Mouse (Mus musculus) forebrain, postnatal 0 days (tissue): ENCODE measurements around the gene Cyb5b. TPM values are rescaled to one million over a fixed set of nuclear protein-coding genes. Genes with fewer than 3 reads are reported as not detected.
"Not testable (repeated sequence)": the region's sequence is repeated elsewhere in the genome, so short reads cannot be mapped to it uniquely, and the experiment has no call there.

Source experiments
- ATAC-seq: fragments of 200-750 bp; cut with Nextera tagmentation; 2 replicates; pipeline ENCODE4 v1.8.0; 2017; ENCODE audit warnings: mild to moderate bottlenecking, moderate library complexity
- DNase-seq: peaks from one replicate; pipeline ENCODE4 v3.0.0-alpha.2; 2015
- H3K27ac ChIP-seq: fragments of 300-500 bp; sonication (generic); 2 replicates; pipeline ENCODE4 v1.5.1; 2014; ENCODE audit warnings: low read depth, mild to moderate bottlenecking, antibody characterized with exemption, low read length, moderate library complexity, mixed read lengths
- H3K27me3 ChIP-seq: fragments of 300-500 bp; sonication (generic); 2 replicates; pipeline ENCODE4 v1.6.1; 2014; ENCODE audit warnings: mild to moderate bottlenecking, low read length, mixed read lengths; ENCODE audit not compliant: insufficient read depth
- H3K36me3 ChIP-seq: fragments of 300-500 bp; sonication (generic); 2 replicates; pipeline ENCODE4 v1.6.1; 2014; ENCODE audit warnings: mild to moderate bottlenecking, moderate library complexity; ENCODE audit not compliant: insufficient read depth
- H3K4me1 ChIP-seq: fragments of 300-500 bp; sonication (generic); 2 replicates; pipeline ENCODE4 v1.6.1; 2014; ENCODE audit warnings: antibody characterized with exemption; ENCODE audit not compliant: insufficient read depth
- H3K4me2 ChIP-seq: fragments of 300-500 bp; sonication (generic); 2 replicates; pipeline ENCODE4 v1.6.1; 2014; ENCODE audit warnings: low read depth, mild to moderate bottlenecking, moderate library complexity
- H3K4me3 ChIP-seq: fragments of 300-500 bp; sonication (generic); 2 replicates; pipeline ENCODE4 v1.5.1; 2014; ENCODE audit warnings: low read depth, low read length, mixed read lengths
- H3K9ac ChIP-seq: fragments of 300-500 bp; sonication (generic); 2 replicates; pipeline ENCODE4 v1.6.1; 2014; ENCODE audit warnings: mild to moderate bottlenecking
- H3K9me3 ChIP-seq: fragments of 300-500 bp; sonication (generic); 2 replicates; pipeline ENCODE4 v1.6.1; 2016; ENCODE audit warnings: low read length
- CTCF ChIP-seq: sonication (generic); IDR thresholded peaks from 2 replicates; pipeline ENCODE4 v1.5.1; 2016; ENCODE audit warnings: antibody characterized with exemption, control low read depth, low read depth
- WGBS: fragments of 180-500 bp; shearing (Covaris S2); extraction: QIAGEN DNeasy Blood & Tissue Kit; methylation state at CpG from one replicate; pipeline ENCODE4 v1.1.7; 2014; 5-methylcytosine and 5-hydroxymethylcytosine counted together
- polyA plus RNA-seq: library from polyadenylated mRNA; unstranded; fragments of >200 nt; fragmentation: Nextera tagmentation; extraction: Ambion mirVana; gene quantifications from 2 replicates; pipeline ENCODE4 v1.2.1, GENCODE M21; 2015
- total RNA-seq: library from RNA; depleted of rRNA; stranded (reverse); fragments of >200 nt; gene quantifications from 2 replicates; pipeline ENCODE4 v1.2.3, GENCODE M21; 2014

The Cyb5b gene
- total and polyA plus RNA-seq, 2 experiments from 2014 or later, result 88.6 to 127 TPM

DNA sequence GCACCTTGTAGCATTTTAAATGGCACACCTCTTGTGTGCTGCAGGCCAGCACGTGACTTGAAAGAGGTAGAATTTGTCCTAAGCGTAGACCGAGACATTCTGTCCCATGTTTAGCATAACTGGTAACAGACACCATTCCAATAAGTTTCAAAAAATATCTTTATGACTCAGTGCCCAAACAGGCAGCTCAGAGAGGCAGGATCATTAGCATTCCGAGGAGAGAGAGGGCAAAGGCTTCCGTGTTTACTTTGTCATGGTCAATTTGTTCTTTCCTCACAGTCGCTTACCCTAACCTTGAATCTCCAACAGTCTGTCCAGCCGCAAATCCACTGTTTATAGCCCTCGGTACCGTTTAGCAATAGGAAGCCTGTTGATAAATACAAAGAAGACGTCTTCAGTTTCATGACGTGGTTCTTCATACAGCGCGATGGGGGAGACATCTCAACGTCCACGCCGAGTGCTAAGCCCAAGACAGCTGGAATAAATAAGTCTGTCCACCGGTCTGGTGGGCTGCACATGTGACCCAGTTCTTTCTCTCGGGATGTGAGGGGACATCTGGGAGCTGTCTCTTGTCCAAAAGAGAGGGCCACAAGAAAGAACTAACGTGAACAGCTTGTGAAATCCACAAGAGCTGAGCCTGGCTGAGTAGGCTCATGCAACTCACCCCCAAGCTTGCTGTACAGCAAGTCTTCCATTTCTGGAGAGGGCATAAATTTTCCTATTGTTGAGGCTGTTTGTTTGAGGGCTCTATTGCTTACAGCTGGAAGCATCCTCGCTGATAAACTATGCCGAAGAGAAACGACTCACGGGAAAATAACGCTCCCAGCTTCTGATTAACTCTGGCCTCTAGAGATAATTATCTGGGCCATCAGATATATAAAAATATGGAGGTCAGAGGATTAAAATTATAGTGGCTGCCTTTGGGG lies 47.7 kb downstream of the Cyb5b start:
- Histone ChIP-seq H3K4me1 (no peaks in the 10 kb centered on the region), H3K27ac (no peak overlapping the region), H3K4me3 (no peak overlapping the region), H3K9ac (no peak overlapping the region), H3K36me3 (no peaks in the 10 kb centered on the region), H3K9me3 (no peaks in the 10 kb centered on the region), H3K4me2 (no peak overlapping the region), H3K27me3 (no peaks in the 10 kb centered on the region)
- DNase-seq, result no peak
- 83% methylated on average over 24 of the region's 24 CpGs for WGBS
- no peak for TF ChIP-seq CTCF
- ATAC-seq, result no peak

- Histone ChIP-seq H3K27ac (no peak overlapping the region), H3K4me3 (no peak overlapping the region), H3K9ac (no peak overlapping the region), H3K4me2 (no peak overlapping the region), H3K36me3 (no peaks in the 10 kb centered on the region), H3K4me1 (no peaks in the 10 kb centered on the region), H3K27me3 (no peaks in the 10 kb centered on the region), H3K9me3 (no peaks in the 10 kb centered on the region)
- no peak for TF ChIP-seq CTCF
- ATAC-seq (peak; percentile 61), DNase-seq (no peak)
- 68% methylated on average over 9 of the region's 9 CpGs for WGBS
Measured at GRCm38 (mm10) chr8:107205164-107205563, 54.7 kb downstream of the Cyb5b start.

- Histone ChIP-seq H3K27ac (0 out of 2 replicates have a peak overlapping the region, but pooled peaks have one; percentile 15), H3K36me3 (no peaks in the 10 kb centered on the region), H3K4me2 (peak overlapping the region; percentile 15; the same call in 1 of the 2 replicates), H3K9ac (no peak overlapping the region), H3K27me3 (no peaks in the 10 kb centered on the region), H3K4me1 (no peaks in the 10 kb centered on the region), H3K9me3 (no peaks in the 10 kb centered on the region), H3K4me3 (no peak overlapping the region)
- WGBS, result 57% methylated on average over 23 of the region's 23 CpGs
- DNase-seq, result peak; percentile 37
- no peak for TF ChIP-seq CTCF
- ATAC-seq, result peak; percentile 83
Measured at GRCm38 (mm10) chr8:107205701-107206561, 55.5 kb downstream of the Cyb5b start.

GRCm38 (mm10) chr8:107206782-107207525 lies 56.5 kb downstream of the Cyb5b start:
- no peak for ATAC-seq
- H3K4me1 ChIP-seq, result no peaks in the 10 kb centered on the region
- no peak for TF ChIP-seq CTCF
- DNase-seq, result no peak
- no peak overlapping the region for H3K9ac ChIP-seq
- H3K27me3 ChIP-seq, result no peaks in the 10 kb centered on the region
- no peak overlapping the region for H3K27ac ChIP-seq
- no peak overlapping the region for H3K4me3 ChIP-seq
- 82% methylated on average over 9 of the region's 9 CpGs for WGBS
- H3K36me3 ChIP-seq, result no peaks in the 10 kb centered on the region
- H3K4me2 ChIP-seq, result no peak overlapping the region
- H3K9me3 ChIP-seq, result no peaks in the 10 kb centered on the region

- Histone ChIP-seq H3K4me3 (no peak overlapping the region), H3K27me3 (no peaks in the 10 kb centered on the region), H3K4me2 (no peak overlapping the region), H3K9ac (no peak overlapping the region), H3K4me1 (no peaks in the 10 kb centered on the region), H3K27ac (no peak overlapping the region), H3K9me3 (no peaks in the 10 kb centered on the region), H3K36me3 (no peaks in the 10 kb centered on the region)
- TF ChIP-seq CTCF, result no peak
- no peak for ATAC-seq
- DNase-seq, result no peak
- WGBS, result 83% methylated on average over 7 of the region's 7 CpGs
Measured at GRCm38 (mm10) chr8:107209185-107209584, 58.7 kb downstream of the Cyb5b start.

DNA sequence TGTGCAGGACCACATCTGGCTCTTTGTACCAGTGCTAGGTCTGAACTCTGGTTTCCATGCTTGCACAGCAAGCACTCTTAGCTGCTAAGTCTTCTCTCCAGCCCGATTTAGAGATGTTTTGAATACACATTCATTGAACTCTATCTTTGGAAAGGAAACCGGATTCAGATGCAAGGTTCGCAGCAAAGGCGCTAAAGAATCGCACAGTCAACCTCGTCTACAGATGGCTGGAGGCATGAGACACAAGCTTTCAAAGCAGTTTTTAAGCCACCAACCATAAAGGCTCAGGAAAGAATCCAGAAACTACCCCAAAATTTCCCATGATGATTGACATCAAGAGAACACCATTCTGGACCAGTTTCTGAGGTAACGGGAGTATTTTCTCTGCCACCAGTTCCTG lies 61.6 kb downstream of the Cyb5b start:
- Histone ChIP-seq H3K4me3 (no peak overlapping the region), H3K4me2 (no peak overlapping the region), H3K27ac (no peak overlapping the region), H3K27me3 (no peaks in the 10 kb centered on the region), H3K9ac (no peak overlapping the region), H3K36me3 (no peaks in the 10 kb centered on the region), H3K4me1 (no peaks in the 10 kb centered on the region), H3K9me3 (no peaks in the 10 kb centered on the region)
- 83% methylated on average over 7 of the region's 7 CpGs for WGBS
- no peak for TF ChIP-seq CTCF
- DNase-seq, result no peak
- no peak for ATAC-seq

DNA sequence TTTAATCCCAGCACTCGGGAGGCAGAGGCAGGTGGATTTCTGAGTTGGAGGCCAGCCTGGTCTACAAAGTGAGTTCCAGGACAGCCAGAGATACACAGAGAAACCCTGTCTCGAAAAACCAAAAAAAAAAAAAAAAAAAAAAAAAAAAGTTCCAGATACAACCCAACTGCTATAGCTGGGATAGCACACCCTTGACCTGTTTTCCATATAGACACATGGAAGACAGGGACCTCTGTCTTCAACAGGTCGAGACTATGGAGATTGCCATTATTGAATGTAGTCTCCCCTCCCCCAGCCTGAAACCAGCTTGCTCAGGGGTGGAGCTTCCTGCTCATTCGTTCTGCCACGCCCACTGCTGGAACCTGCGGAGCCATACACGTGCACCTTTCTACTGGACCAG lies 66.8 kb downstream of the Cyb5b start:
- DNase-seq, ATAC-seq, H3K9me3 ChIP-seq, H3K9ac ChIP-seq, H3K4me2 ChIP-seq, H3K27me3 ChIP-seq, H3K4me3 ChIP-seq, H3K27ac ChIP-seq, H3K36me3 ChIP-seq, H3K4me1 ChIP-seq: not testable (repeated sequence)
- WGBS, result 69% methylated on average over 7 of the region's 7 CpGs
